Mouse (Mus musculus): ENCODE results near the gene Cavin4. TPM values are rescaled to one million over a fixed set of nuclear protein-coding genes. Genes with fewer than 3 reads are reported as not detected.
A peak's percentile ranks its signal among the peaks of the same experiment; 100 is the strongest.
"Not testable (repeated sequence)": the region's sequence is repeated elsewhere in the genome, so short reads cannot be mapped to it uniquely, and the experiment has no call there.

The Cavin4 gene
- polyA plus RNA-seq, 1 experiment = 7.7 TPM

GRCm38 (mm10) chr4:48680214-48680613, 16.9 kb downstream of the Cavin4 start:
- Histone ChIP-seq H3K27ac (ENCODE audit: insufficient read depth, low read length) (no peak overlapping the region), H3K4me3 (ENCODE audit: insufficient read depth, low read length) (no peak overlapping the region), H3K4me1 (ENCODE audit: control insufficient read depth, insufficient read depth, low read length) (no peaks in the 10 kb centered on the region; the same call in 1 of the 2 replicates)
- TF ChIP-seq POLR2A (IDR thresholded peaks at IDR 0.05; ENCODE audit: low read depth, low read length) = no peak
- TF ChIP-seq CTCF (IDR thresholded peaks at IDR 0.05; ENCODE audit: borderline replicate concordance, insufficient read depth, low read length) = no peak

DNA sequence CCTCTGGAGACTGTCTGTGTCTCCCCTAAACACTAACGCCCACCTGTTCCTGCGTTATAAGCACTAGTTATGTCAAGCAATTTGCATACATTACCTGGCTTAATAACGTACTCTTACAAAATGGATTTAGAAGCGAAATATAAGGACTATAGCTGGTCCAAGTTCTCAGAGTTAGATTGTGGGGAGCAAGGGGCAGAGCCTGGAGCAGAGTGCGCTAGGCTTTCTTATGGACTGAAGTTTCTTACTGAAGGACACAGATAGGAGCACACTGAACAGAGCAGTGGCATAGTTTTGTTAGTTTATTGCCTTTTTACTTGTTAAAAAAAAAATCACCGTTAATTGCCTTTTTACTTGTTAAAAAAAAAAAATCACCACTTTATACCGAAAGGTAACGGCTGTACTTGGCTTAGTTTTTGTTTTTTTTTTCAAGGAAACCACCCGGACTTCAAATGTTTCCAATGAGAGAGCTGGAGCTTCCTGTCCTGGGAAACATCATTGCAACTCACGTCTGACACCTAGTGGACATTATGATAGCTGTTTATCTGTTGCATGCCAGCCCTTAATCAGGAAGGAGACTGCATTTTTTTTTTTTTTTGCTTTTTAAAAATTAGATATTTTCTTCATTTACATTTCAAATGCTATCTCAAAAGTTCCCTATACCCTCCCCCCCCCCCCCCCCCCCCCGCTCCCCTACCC, 17.5 kb downstream of the Cavin4 start:
- TF ChIP-seq CTCF (IDR thresholded peaks at IDR 0.05; ENCODE audit: borderline replicate concordance, insufficient read depth, low read length) (no peak), POLR2A (IDR thresholded peaks at IDR 0.05; ENCODE audit: low read depth, low read length) (no peak)
- no peak overlapping the region for H3K4me3 ChIP-seq (ENCODE audit: insufficient read depth, low read length)
- H3K4me1 ChIP-seq (ENCODE audit: control insufficient read depth, insufficient read depth, low read length) = no peaks in the 10 kb centered on the region; the same call in 1 of the 2 replicates
- no peak overlapping the region for H3K27ac ChIP-seq (ENCODE audit: insufficient read depth, low read length)

DNA sequence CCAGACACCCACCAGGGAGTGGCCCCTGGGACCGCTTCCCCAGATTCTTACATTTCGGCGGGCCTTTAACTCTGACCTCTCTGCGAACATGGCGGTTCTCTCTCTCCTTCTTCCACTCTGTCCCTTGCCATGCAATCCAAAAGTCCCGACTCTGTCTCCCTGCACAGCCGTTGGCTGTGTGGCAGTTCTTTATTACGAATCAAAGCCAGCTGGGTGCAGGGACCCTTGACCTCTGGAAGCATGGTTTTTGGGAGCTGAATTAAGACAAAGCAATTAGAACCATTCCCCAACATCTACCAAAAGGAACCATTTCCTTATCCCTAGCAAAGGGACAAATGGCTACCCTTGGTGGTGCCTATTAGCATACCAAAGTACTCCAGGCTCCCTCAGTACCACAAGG, 19.8 kb downstream of the Cavin4 start:
- Histone ChIP-seq H3K4me3 (ENCODE audit: insufficient read depth, low read length) (no peak overlapping the region), H3K4me1 (ENCODE audit: control insufficient read depth, insufficient read depth, low read length) (no peaks in the 10 kb centered on the region; the same call in 1 of the 2 replicates), H3K27ac (ENCODE audit: insufficient read depth, low read length) (no peak overlapping the region)
- TF ChIP-seq CTCF (IDR thresholded peaks at IDR 0.05; ENCODE audit: borderline replicate concordance, insufficient read depth, low read length) = no peak
- TF ChIP-seq POLR2A (IDR thresholded peaks at IDR 0.05; ENCODE audit: low read depth, low read length) = no peak

DNA sequence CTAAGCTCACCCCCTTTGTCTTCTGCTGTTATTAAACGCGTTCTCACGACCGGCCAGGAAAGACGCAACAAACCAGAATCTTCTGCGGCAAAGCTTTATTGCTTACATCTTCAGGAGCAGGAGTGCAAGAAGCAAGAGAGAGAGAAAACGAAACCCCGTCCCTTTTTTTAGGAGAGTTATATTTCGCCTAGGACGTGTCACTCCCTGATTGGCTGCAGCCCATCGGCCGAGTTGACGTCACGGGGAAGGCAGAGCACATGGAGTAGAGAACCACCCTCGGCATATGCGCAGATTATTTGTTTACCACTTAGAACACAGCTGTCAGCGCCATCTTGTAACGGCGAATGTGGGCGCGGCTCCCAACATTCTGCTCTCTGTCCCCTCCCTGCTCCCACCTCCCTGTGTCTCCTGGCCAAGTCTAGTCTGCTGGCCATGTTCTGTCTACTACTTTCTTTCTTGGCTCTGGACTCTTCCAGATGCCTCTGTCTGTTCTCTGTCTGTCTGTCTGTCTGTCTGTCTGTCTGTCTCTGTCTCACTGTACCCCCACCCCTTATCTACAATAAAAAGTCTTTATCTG, 20.4 kb downstream of the Cavin4 start:
- H3K27ac ChIP-seq (ENCODE audit: insufficient read depth, low read length); H3K4me1 ChIP-seq (ENCODE audit: control insufficient read depth, insufficient read depth, low read length); H3K4me3 ChIP-seq (ENCODE audit: insufficient read depth, low read length): not testable (repeated sequence)

DNA sequence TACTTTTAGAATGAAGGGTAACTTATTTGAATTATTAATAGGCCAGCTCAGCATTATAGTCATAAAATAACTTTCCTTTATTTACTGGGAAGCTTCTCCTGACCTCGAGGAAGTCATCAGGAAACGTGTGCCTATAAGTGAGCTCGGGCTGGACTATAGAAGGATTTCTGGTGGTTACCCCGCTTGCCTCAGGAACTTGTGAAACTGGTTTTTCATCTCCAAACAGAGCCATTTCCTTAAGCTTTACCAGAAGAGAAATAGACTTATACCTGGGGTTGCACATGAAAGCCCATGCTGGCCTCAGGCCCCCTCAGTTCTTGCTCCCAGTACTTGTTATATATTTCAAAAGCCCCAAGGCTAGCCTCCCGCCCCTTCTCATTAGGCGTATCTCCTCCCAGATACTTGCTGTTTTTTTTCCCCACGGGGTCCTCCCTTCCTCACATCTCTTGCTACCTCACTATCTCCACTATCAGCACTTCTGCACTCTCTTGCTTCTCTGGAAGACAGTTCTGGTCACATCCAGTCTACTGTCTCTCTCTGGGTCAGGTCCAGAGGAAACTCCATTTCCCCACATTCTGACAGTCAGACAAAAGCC, 21.4 kb downstream of the Cavin4 start:
- no peak overlapping the region for H3K27ac ChIP-seq (ENCODE audit: insufficient read depth, low read length)
- H3K4me3 ChIP-seq (ENCODE audit: insufficient read depth, low read length) = no peak overlapping the region
- TF ChIP-seq CTCF (IDR thresholded peaks at IDR 0.05; ENCODE audit: borderline replicate concordance, insufficient read depth, low read length) (no peak), POLR2A (IDR thresholded peaks at IDR 0.05; ENCODE audit: low read depth, low read length) (no peak)
- no peaks in the 10 kb centered on the region; the same call in 1 of the 2 replicates for H3K4me1 ChIP-seq (ENCODE audit: control insufficient read depth, insufficient read depth, low read length)

DNA sequence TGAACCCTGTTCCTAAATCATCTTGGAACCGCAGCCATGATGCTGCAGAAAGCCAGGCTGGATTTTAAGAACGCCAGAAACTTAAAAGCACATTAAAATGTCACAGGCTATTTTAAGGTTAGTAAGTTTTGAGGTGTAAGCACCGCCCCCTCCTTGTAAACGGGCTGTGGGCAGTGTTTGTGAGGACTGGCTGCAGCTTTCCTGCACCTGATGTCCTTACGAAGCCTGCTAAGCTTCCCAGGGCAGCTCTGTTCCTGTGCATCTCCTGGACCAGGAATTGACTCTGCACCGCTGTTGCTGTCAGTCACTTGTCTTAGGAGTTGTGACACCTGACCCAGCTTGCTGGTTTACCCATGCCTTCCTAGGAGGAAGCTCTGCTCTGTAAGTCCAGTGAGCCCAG, 24.8 kb downstream of the Cavin4 start:
- TF ChIP-seq POLR2A (IDR thresholded peaks at IDR 0.05; ENCODE audit: low read depth, low read length) (no peak), CTCF (IDR thresholded peaks at IDR 0.05; ENCODE audit: borderline replicate concordance, insufficient read depth, low read length) (no peak)
- no peak overlapping the region for H3K4me3 ChIP-seq (ENCODE audit: insufficient read depth, low read length)

DNA sequence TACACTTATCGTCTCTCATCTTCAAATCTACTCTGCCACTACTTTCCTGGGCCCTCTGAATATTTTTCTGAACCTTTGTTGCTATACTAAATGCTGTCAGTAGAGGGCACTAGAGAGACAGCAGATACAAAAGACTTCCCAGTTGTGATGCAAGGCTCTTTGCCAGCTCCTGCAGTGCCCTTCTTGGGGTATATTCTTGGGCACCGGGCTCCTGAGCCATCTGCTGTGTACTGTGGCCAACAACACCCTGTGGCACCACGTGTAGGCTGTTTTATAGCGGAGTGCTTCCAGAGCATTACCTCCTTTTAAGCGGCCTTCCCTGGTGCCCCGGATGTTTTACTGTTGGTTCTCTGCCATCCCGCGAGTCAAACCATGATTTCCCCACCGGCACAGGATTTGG, 27.3 kb downstream of the Cavin4 start:
- no peak for TF ChIP-seq CTCF (IDR thresholded peaks at IDR 0.05; ENCODE audit: borderline replicate concordance, insufficient read depth, low read length)
- TF ChIP-seq POLR2A (IDR thresholded peaks at IDR 0.05; ENCODE audit: low read depth, low read length) = no peak
- no peak overlapping the region for H3K4me3 ChIP-seq (ENCODE audit: insufficient read depth, low read length)
- H3K4me1 ChIP-seq (ENCODE audit: control insufficient read depth, insufficient read depth, low read length) = no peaks in the 10 kb centered on the region; the same call in 1 of the 2 replicates
- H3K27ac ChIP-seq (ENCODE audit: insufficient read depth, low read length) = no peak overlapping the region

More for the DNA sequence above, 24.8 kb downstream of the Cavin4 start:
- Histone ChIP-seq H3K27ac (ENCODE audit: insufficient read depth, low read length) (no peak overlapping the region), H3K4me1 (ENCODE audit: control insufficient read depth, insufficient read depth, low read length) (no peaks in the 10 kb centered on the region; the same call in 1 of the 2 replicates)

DNA sequence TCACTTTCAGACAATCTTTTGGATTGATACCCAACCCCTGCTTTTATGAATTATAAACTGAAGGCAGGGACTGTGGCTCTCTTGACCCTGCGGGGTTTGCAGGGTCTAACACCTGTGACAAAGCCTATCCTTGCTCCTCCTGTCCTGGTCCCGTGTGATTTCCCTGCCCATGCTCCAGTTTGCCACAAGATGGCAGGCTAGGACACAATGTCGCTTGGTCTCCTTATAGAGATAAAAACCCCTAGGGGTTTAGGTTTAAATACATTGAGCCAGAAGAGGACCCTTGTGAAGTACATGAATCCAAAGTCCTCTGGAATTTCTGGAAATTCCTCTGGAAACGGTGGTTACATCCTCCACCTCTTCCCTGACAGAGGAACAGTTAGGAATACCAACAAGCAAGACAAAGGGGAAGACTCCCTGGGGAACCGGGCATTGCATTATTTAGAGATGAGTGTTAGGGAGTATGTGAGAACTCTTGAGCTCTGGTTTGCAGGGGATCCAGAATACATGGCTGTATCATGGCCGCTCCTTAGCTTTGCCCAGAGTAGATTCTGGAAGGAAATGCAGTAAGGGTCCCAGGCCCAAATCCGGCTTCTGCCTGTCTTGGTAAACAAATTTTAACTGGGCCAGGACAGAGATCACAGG, 28.6 kb downstream of the Cavin4 start:
- no peak overlapping the region for H3K4me3 ChIP-seq (ENCODE audit: insufficient read depth, low read length)
- no peaks in the 10 kb centered on the region; the same call in 1 of the 2 replicates for H3K4me1 ChIP-seq (ENCODE audit: control insufficient read depth, insufficient read depth, low read length)
- TF ChIP-seq POLR2A (IDR thresholded peaks at IDR 0.05; ENCODE audit: low read depth, low read length) (no peak), CTCF (IDR thresholded peaks at IDR 0.05; ENCODE audit: borderline replicate concordance, insufficient read depth, low read length) (peak; percentile 84; the same call in 1 of the 2 replicates)
- H3K27ac ChIP-seq (ENCODE audit: insufficient read depth, low read length) = no peak overlapping the region

- no peak overlapping the region for H3K27ac ChIP-seq (ENCODE audit: insufficient read depth, low read length)
- no peak for TF ChIP-seq CTCF (IDR thresholded peaks at IDR 0.05; ENCODE audit: borderline replicate concordance, insufficient read depth, low read length)
- no peak for TF ChIP-seq POLR2A (IDR thresholded peaks at IDR 0.05; ENCODE audit: low read depth, low read length)
- H3K4me1 ChIP-seq (ENCODE audit: control insufficient read depth, insufficient read depth, low read length) = no peaks in the 10 kb centered on the region; the same call in 1 of the 2 replicates
- no peak overlapping the region for H3K4me3 ChIP-seq (ENCODE audit: insufficient read depth, low read length)
Measured at GRCm38 (mm10) chr4:48692736-48693292, 29.5 kb downstream of the Cavin4 start.
